Mouse (Mus musculus): ENCODE results near the gene Rftn1.
A peak's percentile ranks its signal among the peaks of the same experiment; 100 is the strongest.
"Not testable (repeated sequence)": the region's sequence is repeated elsewhere in the genome, so short reads cannot be mapped to it uniquely, and the experiment has no call there.

Gene Rftn1

GRCm38 (mm10) chr17:50127045-50127813 is 63.2 kb downstream of the Rftn1 start:
- DNase-seq = no peak

GRCm38 (mm10) chr17:50126545-50126944 is 63.9 kb downstream of the Rftn1 start:
- DNase-seq = no peak

- no peak for DNase-seq
Measured at GRCm38 (mm10) chr17:50125900-50126299, 64.6 kb downstream of the Rftn1 start.

DNA sequence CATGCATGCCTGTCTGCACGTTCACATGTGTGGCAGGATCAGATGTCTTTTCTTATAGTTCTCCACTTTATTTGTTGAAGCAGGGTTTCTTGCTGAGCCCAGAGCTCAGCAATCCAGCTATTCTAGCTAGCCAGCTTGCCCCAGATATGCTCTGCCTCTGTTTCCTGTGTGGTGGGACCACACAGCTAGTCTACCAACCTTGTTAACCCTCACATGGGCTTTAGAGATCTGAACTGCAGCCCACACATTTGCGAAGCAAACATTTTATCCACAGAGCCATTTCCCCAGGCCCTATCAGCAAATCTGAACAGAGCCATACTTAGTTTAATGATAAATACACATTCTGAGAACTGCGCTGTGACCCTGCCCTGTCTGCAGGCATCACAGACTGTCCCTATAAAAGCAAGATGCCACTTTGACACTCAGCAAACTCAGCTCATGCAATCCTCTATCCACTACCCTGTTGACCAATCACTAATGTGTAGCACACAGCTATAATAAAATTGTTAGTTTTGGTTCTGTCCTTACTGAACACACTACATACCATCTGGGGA is 65.2 kb downstream of the Rftn1 start:
- no peak for DNase-seq

DNA sequence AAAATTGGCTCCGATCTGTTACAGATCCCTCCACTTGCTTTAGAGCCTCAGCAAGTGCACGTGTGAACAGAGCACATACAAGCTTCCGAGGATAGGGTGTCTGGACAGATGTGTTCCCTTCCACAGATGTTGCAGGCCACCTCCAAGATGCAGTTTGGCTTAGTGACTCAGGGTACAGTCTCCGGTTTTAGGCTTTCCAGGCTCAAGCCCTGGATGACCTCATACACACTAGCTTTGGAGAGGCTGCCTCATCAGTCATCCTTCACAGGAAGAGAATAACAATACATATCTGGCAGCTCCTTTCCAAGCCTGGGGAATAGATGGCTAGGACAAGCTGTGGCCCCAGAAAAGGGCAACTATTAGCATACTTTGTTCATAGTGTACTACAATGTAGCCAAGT is 65.8 kb downstream of the Rftn1 start:
- no peak for DNase-seq

DNA sequence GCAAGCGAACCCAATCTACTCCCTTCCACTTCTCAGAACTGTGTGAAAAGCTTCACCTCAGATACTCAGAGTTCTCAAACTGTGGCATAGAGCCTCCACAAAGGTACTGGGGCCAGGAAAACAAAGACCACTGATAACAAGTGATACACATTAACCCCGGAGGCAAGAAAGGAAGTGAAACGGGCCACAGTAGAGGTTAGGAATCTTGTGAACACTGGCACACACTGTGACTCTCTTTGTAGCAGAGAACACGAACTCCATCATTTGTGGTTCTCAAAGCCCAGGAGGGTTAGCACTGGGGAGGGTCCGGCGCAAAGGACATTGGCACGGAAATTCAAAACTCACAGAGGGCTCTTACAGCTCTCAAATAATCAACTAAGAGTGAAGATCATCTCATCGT is 67.9 kb downstream of the Rftn1 start:
- DNase-seq = no peak

DNA sequence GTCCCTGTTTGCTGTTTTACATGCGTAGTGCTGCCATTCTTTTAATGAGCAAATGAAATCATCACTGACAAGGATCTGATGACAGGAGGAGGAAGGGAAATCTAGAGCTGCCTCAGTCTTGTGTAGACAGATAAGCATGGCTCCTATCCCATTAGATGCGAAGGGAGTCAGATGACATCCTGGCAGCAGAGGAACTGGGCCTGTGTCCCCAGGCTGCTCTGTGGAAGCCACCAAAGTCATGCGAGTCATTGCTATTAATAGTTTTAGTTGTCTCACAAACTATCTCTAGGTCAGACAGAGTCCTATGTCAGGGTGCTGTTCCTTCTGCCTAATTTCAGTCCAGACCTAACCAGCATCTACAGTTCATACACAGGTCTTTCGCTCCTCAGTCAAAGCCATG is 70.4 kb downstream of the Rftn1 start:
- DNase-seq = no peak

DNA sequence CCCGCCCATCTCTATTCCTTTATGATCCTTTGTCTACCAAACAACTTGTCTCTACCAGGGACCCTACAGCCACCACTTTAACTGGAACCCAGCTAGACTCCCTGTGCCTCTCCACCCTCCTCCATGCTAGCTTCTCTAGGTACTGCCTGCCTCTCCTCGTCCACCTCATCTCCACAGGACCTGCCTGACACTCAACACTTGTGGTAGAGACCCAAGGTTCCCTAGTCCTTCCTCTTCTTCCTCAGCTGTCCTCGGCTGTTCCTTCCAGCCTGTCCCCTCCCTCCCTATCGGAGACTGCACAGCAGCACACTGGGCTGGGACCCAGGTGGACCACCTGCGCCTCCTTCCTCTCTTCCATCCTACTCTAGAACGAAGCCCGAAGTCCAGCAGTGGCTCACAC is 73.0 kb downstream of the Rftn1 start:
- no peak for DNase-seq

- DNase-seq = no peak
Measured at GRCm38 (mm10) chr17:50116980-50117379, 73.5 kb downstream of the Rftn1 start.

DNA sequence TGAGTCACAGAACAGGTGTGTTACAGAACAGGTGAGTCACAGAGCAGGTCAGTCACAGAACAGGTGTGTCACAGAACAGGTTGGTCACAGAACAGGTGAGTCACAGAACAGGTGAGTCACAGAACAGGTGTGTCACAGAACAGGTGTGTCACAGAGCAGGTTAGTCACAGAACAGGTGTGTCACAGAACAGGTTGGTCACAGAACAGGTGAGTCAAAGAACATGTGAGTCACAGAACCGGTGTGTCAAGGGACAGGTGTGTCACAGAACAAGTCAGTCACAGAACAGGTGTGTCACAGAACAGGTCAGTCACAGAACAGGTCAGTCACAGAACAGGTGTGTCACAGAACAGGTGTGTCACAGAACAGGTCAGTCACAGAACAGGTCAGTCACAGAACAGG is 74.1 kb downstream of the Rftn1 start:
- not testable (repeated sequence) for DNase-seq

GRCm38 (mm10) chr17:50115716-50116115 is 74.8 kb downstream of the Rftn1 start:
- not testable (repeated sequence) for DNase-seq

GRCm38 (mm10) chr17:50114659-50115058 is 75.8 kb downstream of the Rftn1 start:
- DNase-seq = no peak

DNA sequence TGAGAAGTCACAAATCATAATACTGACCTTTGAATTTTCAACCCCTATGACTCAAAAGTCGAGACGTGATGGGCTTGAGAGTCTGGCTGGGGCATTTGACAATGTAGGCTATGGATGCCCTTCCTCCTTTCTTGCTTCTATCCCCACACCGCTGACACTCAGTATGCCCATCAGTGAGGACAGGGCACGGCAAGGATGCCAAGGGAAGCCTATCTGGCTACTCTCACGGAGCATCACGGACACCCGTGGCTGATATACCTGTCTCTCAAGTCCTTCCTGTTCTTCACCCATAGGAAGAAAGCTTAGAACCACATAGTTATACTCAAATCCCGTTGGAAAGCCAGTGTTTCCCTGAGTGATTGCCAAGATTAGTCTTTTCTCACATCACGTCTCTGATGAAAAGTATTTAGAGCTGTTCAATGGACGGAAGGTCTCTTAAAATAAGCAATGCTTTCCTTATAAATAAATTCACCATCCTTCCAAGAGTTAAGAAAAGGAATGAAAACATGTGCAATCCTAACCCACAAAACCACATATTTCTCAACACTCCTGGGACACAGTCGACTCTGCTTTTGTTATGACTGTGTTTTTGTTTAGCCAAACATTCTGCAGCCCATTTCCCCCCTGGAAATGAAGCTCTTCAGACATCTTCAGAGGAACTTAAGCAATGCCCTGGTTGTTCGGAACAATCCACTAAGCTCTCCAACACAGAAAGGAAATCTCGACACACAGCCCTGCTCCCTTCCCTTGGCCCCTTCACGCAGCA is 79.6 kb downstream of the Rftn1 start:
- no peak for DNase-seq

DNA sequence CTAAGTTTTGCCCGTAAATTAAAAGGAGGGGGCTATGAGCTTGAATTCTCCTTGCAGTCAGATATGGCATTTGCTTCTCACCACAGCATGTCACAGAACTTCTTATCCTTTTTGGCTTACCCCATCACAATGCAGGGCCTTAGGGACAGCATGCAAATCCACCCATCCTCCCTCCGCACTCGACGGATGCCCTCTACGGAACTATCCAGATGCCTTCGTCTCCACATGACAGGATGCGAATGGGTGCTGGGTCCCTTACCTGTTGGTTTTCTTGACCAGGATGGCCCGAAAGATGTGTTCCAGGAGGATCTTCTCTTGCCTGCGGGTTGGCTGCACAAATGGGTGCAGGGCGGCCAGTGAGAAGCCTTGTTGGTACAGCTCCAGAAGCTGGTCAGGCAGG is 83.7 kb downstream of the Rftn1 start:
- no peak for DNase-seq

DNA sequence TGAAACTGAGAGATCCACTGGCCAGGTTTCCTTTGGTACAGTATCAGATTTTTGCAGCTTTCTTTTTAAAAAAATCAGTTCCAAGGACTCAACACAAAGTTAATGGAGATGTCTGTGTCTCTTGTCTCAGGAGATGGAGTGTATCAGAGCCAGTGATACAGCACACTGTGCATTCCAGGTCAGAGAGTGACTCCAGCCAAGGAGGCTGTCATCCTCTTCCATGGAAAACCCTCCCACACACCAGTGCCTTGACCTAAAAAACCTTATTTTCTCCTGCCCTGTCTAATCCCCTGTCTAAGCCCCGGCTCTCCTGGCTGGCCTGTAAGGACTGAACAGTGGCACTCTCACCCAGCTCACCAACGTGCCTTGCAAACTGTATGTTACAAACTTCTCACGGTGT is 86.3 kb downstream of the Rftn1 start:
- no peak for DNase-seq

- DNase-seq = no peak
Measured at GRCm38 (mm10) chr17:50101416-50101815, 89.1 kb downstream of the Rftn1 start.

DNA sequence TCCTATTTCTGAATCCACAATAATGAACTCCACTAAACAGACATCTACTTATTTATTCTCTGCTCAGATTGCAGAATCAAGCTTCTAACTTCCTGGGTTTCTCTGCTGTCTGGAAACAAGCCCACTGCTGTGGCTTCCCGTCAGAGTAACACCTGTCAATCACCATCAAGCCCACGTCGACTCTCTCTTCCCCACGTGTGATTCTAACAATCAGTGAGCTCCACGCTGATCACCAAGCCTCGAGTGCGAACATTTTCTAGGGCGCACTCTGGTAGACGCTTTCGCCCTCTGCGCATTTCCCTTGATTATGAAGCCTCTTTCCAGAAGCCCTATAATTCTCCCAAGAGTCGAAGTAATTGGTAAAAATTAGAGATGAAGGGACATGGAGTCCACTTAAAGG is 90.4 kb downstream of the Rftn1 start:
- DNase-seq = no peak

GRCm38 (mm10) chr17:50099378-50099777 is 91.1 kb downstream of the Rftn1 start:
- no peak for DNase-seq

- peak in 1 of 2 experiments; percentile 20 for DNase-seq
Measured at GRCm38 (mm10) chr17:50098297-50098696, 92.2 kb downstream of the Rftn1 start.

GRCm38 (mm10) chr17:50097831-50098230 is 92.6 kb downstream of the Rftn1 start:
- peak; percentile 43 to 46 for DNase-seq

GRCm38 (mm10) chr17:50096305-50096704 is 94.2 kb downstream of the Rftn1 start:
- no peak for DNase-seq

DNA sequence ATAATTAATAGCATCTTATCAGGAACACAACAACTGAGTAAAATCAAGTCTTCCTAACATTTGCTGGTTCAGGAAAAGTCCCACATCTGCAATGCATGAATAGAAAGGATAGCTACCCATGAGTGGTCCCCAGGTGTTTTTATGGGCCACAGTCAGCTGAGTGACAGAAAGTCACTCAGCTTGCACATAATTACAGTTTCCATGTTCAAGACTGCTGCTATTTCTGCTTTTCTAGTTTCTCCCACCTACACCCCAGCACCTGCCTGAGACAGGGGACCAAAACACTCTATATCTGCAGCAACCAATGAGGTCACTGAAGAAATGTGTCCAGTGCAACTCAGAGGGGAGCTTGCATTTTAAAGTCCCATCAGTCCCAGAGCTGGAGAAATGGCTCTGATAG is 95.9 kb downstream of the Rftn1 start:
- peak; percentile 40 to 43 for DNase-seq

DNA sequence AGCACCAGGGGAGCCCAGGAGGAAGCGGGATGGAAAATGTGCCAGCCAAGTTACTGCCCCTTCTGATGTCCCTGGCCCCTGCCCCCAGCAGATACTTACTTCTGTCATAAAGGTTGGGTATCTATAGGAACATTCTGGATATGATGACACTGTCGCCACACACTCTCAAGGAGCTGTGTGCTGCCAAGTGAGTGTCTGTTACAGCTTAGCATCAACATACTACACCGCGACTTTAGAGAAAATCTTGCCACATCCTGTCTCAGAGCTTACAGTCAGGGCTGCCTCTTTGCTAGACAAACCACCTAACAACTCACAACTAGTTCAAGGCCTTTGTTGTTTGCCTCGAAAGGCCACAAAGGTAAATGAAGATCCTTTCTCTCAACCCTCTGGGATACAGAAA is 96.4 kb downstream of the Rftn1 start:
- DNase-seq = peak; percentile 38 to 42

- DNase-seq = no peak
Measured at GRCm38 (mm10) chr17:50093356-50093755, 97.1 kb downstream of the Rftn1 start.
